ENCODE assay signal across 10 mouse cellular contexts in genomic region chr5:52546950-52547349, GRCm38 (mm10). TPM values are rescaled to one million over a fixed set of nuclear protein-coding genes. Genes with fewer than 3 reads are reported as not detected.
DNase-seq lines count a peak whose midpoint lies in the region; ATAC-seq and TF ChIP-seq lines count a peak whose summit lies in the region.
"Had no signal": no experiment of that assay in that cellular context is flagged by ENCODE, and none has a peak within 500 bp of the region (broad histone marks: within the 10 kb centered on the region; RNA-seq: fewer than 3 reads in every experiment).

No protein-coding gene starts in this region.

- no peaks in the 10 kb centered on the region for H3K27me3 ChIP-seq in heart, postnatal 0 days (ENCODE audit: control insufficient read depth, insufficient read depth, low read length)
- H3K27me3 ChIP-seq in heart, embryonic 11.5 days (ENCODE audit: control insufficient read depth, insufficient read depth, low read length), result no peaks in the 10 kb centered on the region
- no peaks in the 10 kb centered on the region for H3K27me3 ChIP-seq in spleen, adult 2 months (ENCODE audit: control insufficient read depth, insufficient read depth, low read length)
- H3K27me3 ChIP-seq in lung, postnatal 0 days (replicated peaks; ENCODE audit: insufficient read depth, low read length), result no peaks in the 10 kb centered on the region
- no peaks in the 10 kb centered on the region for H3K27me3 ChIP-seq in forebrain, embryonic 13.5 days
- H3K27me3 ChIP-seq: heart, embryonic 15.5 days had no signal

- H3K9ac ChIP-seq in heart, postnatal 0 days (replicated peaks; ENCODE audit: low read depth, low read length), result no peak overlapping the region
- H3K9ac ChIP-seq in heart, embryonic 11.5 days (ENCODE audit: low read depth, low read length), result no peak overlapping the region
- H3K9ac ChIP-seq in lung, postnatal 0 days (replicated peaks; ENCODE audit: low read depth), result no peak overlapping the region
- H3K9ac ChIP-seq in forebrain, embryonic 13.5 days, result no peak overlapping the region
- H3K9ac ChIP-seq: heart, embryonic 15.5 days had no signal

- peak; percentile 63 for TF ChIP-seq CTCF in heart, postnatal 0 days (IDR thresholded peaks at IDR 0.05; ENCODE audit: low read depth)
- TF ChIP-seq CTCF in spleen, adult 2 months (IDR thresholded peaks at IDR 0.05; ENCODE audit: extremely low read depth, insufficient read depth, insufficient read length, insufficient replicate concordance), result peak; percentile 37; the same call in 1 of the 2 replicates
- peak; percentile 78 for TF ChIP-seq CTCF in lung, postnatal 0 days (IDR thresholded peaks at IDR 0.05)

- no peak for TF ChIP-seq EP300 in heart, postnatal 0 days (IDR thresholded peaks at IDR 0.05; ENCODE audit: low read depth)
- no peak for TF ChIP-seq EP300 in lung, postnatal 0 days (IDR thresholded peaks at IDR 0.05)

- no peaks in the 10 kb centered on the region for H3K9me3 ChIP-seq in heart, postnatal 0 days (replicated peaks; ENCODE audit: control insufficient read depth, low read length)
- no peaks in the 10 kb centered on the region for H3K9me3 ChIP-seq in heart, embryonic 11.5 days (replicated peaks; ENCODE audit: control insufficient read depth, low read length)
- no peaks in the 10 kb centered on the region for H3K9me3 ChIP-seq in lung, postnatal 0 days (ENCODE audit: low read length)
- no peaks in the 10 kb centered on the region for H3K9me3 ChIP-seq in forebrain, embryonic 13.5 days (replicated peaks)
- H3K9me3 ChIP-seq: heart, embryonic 15.5 days had no signal

- ATAC-seq in heart, postnatal 0 days (ENCODE audit: insufficient read depth, low read depth), result no peak
- no peak for ATAC-seq in heart, embryonic 11.5 days (replicated peaks; ENCODE audit: insufficient number of reproducible peaks, low FRiP score, low TSS enrichment)
- ATAC-seq in lung, postnatal 0 days, result no peak
- no peak for ATAC-seq in forebrain, embryonic 13.5 days

- H3K4me2 ChIP-seq in heart, postnatal 0 days (ENCODE audit: low read depth, low read length), result no peak overlapping the region
- H3K4me2 ChIP-seq in heart, embryonic 11.5 days, result no peak overlapping the region
- no peak overlapping the region for H3K4me2 ChIP-seq in lung, postnatal 0 days (replicated peaks; ENCODE audit: low read depth, low read length)
- no peak overlapping the region for H3K4me2 ChIP-seq in forebrain, embryonic 13.5 days
- H3K4me2 ChIP-seq: heart, embryonic 15.5 days had no signal

- H3K27ac ChIP-seq in heart, postnatal 0 days (ENCODE audit: low read depth), result no peak overlapping the region
- no peak overlapping the region for H3K27ac ChIP-seq in heart, embryonic 11.5 days (ENCODE audit: low read depth, low read length)
- H3K27ac ChIP-seq in spleen, adult 2 months (ENCODE audit: insufficient read depth, low read length), result no peak overlapping the region
- H3K27ac ChIP-seq in lung, postnatal 0 days (ENCODE audit: low read length), result no peak overlapping the region
- H3K27ac ChIP-seq in forebrain, embryonic 13.5 days, result no peak overlapping the region
- H3K27ac ChIP-seq: heart, embryonic 15.5 days; macrophage had no signal

- no peak for DNase-seq in heart, postnatal 0 days (ENCODE audit: low spot score)
- DNase-seq in spleen, adult 2 months (ENCODE audit: low read depth in 1 of 2, low spot score in 2 of 2), result no peak
- DNase-seq in spleen, adult 12 weeks (ENCODE audit: low spot score), result no peak
- DNase-seq in lung, postnatal 0 days (ENCODE audit: low spot score), result no peak
- DNase-seq in frontal cortex, adult 2 months (ENCODE audit: extremely low spot score in 1 of 2, low spot score in 1 of 2), result no peak
- no peak for DNase-seq in left cerebral cortex, adult 8-10 months (ENCODE audit: low spot score in 2 of 2)

- no peak overlapping the region for H3K4me3 ChIP-seq in heart, postnatal 0 days (ENCODE audit: low read depth, low read length)
- H3K4me3 ChIP-seq in heart, embryonic 11.5 days (ENCODE audit: low read depth, low read length), result no peak overlapping the region
- H3K4me3 ChIP-seq in spleen, adult 2 months (ENCODE audit: extremely low read depth, insufficient read depth, insufficient read length), result no peak overlapping the region
- H3K4me3 ChIP-seq in lung, postnatal 0 days (ENCODE audit: low read depth, low read length), result no peak overlapping the region
- H3K4me3 ChIP-seq in forebrain, embryonic 13.5 days, result no peak overlapping the region
- H3K4me3 ChIP-seq: heart, embryonic 15.5 days had no signal

- TF ChIP-seq POLR2A in spleen, adult 2 months (IDR thresholded peaks at IDR 0.05; ENCODE audit: low read depth, low read length), result no peak

- H3K4me1 ChIP-seq in heart, postnatal 0 days (ENCODE audit: control insufficient read depth, insufficient read depth), result peaks cover 7% of the 10 kb centered on the region; the same call in 1 of the 2 replicates
- 0 out of 2 replicates have a peak, but pooled peaks cover 5% of the 10 kb centered on the region for H3K4me1 ChIP-seq in heart, embryonic 11.5 days (ENCODE audit: control insufficient read depth, insufficient read depth, low read length)
- no peaks in the 10 kb centered on the region for H3K4me1 ChIP-seq in spleen, adult 2 months (ENCODE audit: control insufficient read depth, insufficient read depth, insufficient read length)
- no peaks in the 10 kb centered on the region for H3K4me1 ChIP-seq in lung, postnatal 0 days (ENCODE audit: insufficient read depth, low read depth, low read length)
- no peaks in the 10 kb centered on the region for H3K4me1 ChIP-seq in forebrain, embryonic 13.5 days

- WGBS in heart, postnatal 0 days, result 42% methylated on average over 3 of the region's 3 CpGs
- 42% methylated on average over 3 of the region's 3 CpGs for WGBS in heart, embryonic 11.5 days (ENCODE audit: insufficient replicate concordance)
- 52% methylated on average over 3 of the region's 3 CpGs for WGBS in spleen, adult 2 months
- WGBS in lung, postnatal 0 days, result 55% methylated on average over 3 of the region's 3 CpGs
- 47% methylated on average over 3 of the region's 3 CpGs for WGBS in forebrain, embryonic 13.5 days

- H3K36me3 ChIP-seq in heart, postnatal 0 days (replicated peaks; ENCODE audit: control insufficient read depth, insufficient read depth, low read length), result no peaks in the 10 kb centered on the region
- H3K36me3 ChIP-seq in heart, embryonic 11.5 days (ENCODE audit: control insufficient read depth, insufficient read depth, low read length), result no peaks in the 10 kb centered on the region
- H3K36me3 ChIP-seq in spleen, adult 2 months (ENCODE audit: control insufficient read depth, insufficient read depth, low read length), result no peaks in the 10 kb centered on the region
- no peaks in the 10 kb centered on the region for H3K36me3 ChIP-seq in lung, postnatal 0 days (ENCODE audit: insufficient read depth, low read length)
- no peaks in the 10 kb centered on the region for H3K36me3 ChIP-seq in forebrain, embryonic 13.5 days (ENCODE audit: poor library complexity, severe bottlenecking)
- H3K36me3 ChIP-seq: heart, embryonic 15.5 days had no signal

RNA-seq across cellular contexts. Expression of gene Lgi2, which starts 19.3 kb away (rescaled TPM):
- total RNA-seq in heart, postnatal 0 days (2014; rRNA removed; ENCODE audit: low replicate concordance), result 0.88 and 2.8 TPM in 2 replicates
- polyA plus RNA-seq in heart, postnatal 0 days (2015; fragmentation: Nextera tagmentation; extraction: Ambion mirVana), result 0.63 and 0.69 TPM in 2 replicates
- 3.0 and 3.5 TPM in 2 replicates for polyA plus RNA-seq in heart, embryonic 11.5 days (2014; fragmentation: Nextera tagmentation; extraction: Ambion mirVana)
- 0.12 and 0.18 TPM in 2 replicates for polyA plus RNA-seq in spleen, adult 2 months (2012; rRNA removed)
- 2.0 and 2.1 TPM in 2 replicates for polyA plus RNA-seq in lung, postnatal 0 days (2015; fragmentation: Nextera tagmentation; extraction: Ambion mirVana)
- polyA plus RNA-seq in frontal cortex, adult 2 months (2012; rRNA removed), result 21.3 and 22.5 TPM in 2 replicates
- 10 to 100 TPM; 53.1 to 72.8 (median 58.0) TPM for total RNA-seq in left cerebral cortex, adult 8-10 months (2022)
- polyA plus RNA-seq in forebrain, embryonic 13.5 days (2015; fragmentation: Nextera tagmentation; extraction: Ambion mirVana), result 0.77 and 0.87 TPM in 2 replicates
- polyA plus RNA-seq: macrophage had no signal
